Mouse (Mus musculus) cerebellum, adult 2 months (tissue): Measurements from ENCODE around the gene Usp36. TPM values are rescaled to one million over a fixed set of nuclear protein-coding genes. Genes with fewer than 3 reads are reported as not detected.

ENCODE experiments used
- DNase-seq, 2 experiments: peaks; one replicate each; pipeline ENCODE4 v3.0.0; 2021
- H3K27ac ChIP-seq: fragments of 200-500 bp; 2 replicates; pipeline ENCODE4 v1.5.1; 2012; ENCODE audit warnings: low read length, control low read depth, inconsistent platforms; ENCODE audit not compliant: insufficient read depth
- H3K27me3 ChIP-seq: fragments of 200-500 bp; 2 replicates; pipeline ENCODE4 v1.6.1; 2012; ENCODE audit warnings: inconsistent platforms, mild to moderate bottlenecking, low read length, moderate library complexity; ENCODE audit not compliant: control insufficient read depth, insufficient read depth
- H3K4me1 ChIP-seq: fragments of 200-500 bp; 2 replicates; pipeline ENCODE4 v1.6.1; 2011; ENCODE audit warnings: low read length; ENCODE audit not compliant: control insufficient read depth, insufficient read depth
- H3K4me3 ChIP-seq: fragments of 200-500 bp; replicated peaks from 2 replicates; pipeline ENCODE3; 2011; ENCODE audit warnings: mild to moderate bottlenecking, low read depth, low read length, control low read depth; ENCODE audit not compliant: insufficient read depth
- CTCF ChIP-seq: fragments of 200-500 bp; IDR thresholded peaks from 2 replicates; pipeline ENCODE4 v1.5.1; 2011; ENCODE audit warnings: low read depth, mild to moderate bottlenecking, control low read depth, low read length, moderate library complexity, borderline replicate concordance; ENCODE audit not compliant: insufficient read depth
- POLR2A ChIP-seq: fragments of 200-500 bp; IDR thresholded peaks from 2 replicates; pipeline ENCODE4 v1.6.1; 2011; ENCODE audit warnings: low read length, control low read depth, borderline replicate concordance; ENCODE audit not compliant: insufficient read depth
- WGBS: fragments of 180-500 bp; shearing (Covaris S2); methylation state at CpG from one replicate; pipeline ENCODE4 v1.1.7; 2018; 5-methylcytosine and 5-hydroxymethylcytosine counted together
- polyA plus RNA-seq: library from polyadenylated mRNA; depleted of rRNA; stranded (reverse); fragments of >200 nt; gene quantifications from 2 replicates; pipeline ENCODE4 v1.2.3, GENCODE M21; 2012

Gene Usp36
- polyA plus RNA-seq, 1 experiment: 33.8 TPM

DNA sequence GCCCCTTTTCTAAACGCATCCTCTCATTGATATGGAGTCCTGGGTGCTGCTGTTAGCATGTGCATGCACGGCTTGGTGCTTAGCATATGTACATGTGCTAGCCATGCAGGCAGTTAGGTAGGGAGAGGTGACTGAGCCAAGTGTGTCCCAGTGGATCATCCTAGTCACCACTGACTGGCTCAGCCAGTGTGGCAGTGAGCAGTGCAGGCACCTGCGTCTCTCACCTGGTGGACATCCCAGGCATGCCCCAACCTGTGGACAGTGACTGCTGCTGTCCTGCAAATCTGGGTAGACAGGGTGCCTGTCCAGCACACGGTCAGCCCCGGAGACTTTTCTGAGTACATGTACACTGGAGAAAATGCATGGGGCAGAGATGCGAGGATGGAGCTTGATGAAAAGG, 38.5 kb upstream of the Usp36 start:
- no peak for DNase-seq
- WGBS: 93% methylated on average over 6 of the region's 6 CpGs
- H3K27ac ChIP-seq: no peak overlapping the region
- peaks cover 18% of the 10 kb centered on the region for H3K4me1 ChIP-seq
- TF ChIP-seq POLR2A: no peak
- TF ChIP-seq CTCF: no peak
- H3K4me3 ChIP-seq: no peak overlapping the region
- no peaks in the 10 kb centered on the region for H3K27me3 ChIP-seq

DNA sequence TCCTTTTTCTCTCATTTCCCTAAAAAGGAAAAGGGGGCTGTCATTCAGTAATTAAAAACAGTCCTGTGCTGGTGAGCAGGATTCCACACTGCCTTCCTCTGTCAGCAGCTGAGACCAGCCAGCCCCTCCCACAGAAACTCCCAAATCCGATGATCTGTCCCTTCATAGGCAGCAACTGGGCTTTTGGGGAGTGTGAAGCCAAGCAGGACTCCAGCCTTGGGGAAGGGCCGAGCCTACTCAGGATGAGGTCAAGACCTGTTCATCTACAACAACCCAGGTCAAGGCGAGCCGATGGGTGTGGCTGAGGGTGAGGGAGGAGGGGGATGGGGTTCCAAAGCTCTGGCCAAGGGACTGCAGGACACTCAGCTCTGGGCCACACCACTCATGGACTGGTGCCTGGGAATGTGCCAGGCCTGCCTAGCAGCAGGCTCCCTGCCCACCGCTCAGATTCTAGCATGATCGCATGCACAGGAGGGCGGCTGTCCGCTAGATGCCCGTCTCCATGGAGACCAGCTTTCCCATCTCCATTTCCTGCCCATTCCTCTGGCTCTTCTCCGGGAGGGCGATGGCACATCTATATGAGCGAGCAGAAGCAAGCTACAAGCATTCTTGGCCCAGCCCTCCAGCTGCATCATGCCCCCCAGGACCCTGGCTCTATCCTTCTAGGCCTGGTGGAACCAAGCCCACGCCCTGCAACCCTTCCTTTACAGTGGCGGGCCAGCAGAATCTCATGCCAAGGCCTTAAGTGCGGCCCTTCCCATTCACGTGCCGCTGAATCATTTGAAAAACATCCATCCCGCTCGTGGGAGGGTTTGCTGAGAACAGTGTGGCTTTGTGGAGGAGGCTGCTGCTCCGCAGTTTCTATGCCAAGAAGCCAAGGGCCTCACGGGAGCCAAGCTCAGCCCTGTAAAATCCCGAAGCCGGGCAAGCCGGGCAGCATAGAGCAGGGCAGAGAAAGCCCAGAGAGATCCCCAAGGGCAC, 37.2 kb upstream of the Usp36 start:
- peak overlapping the region; percentile 6 for H3K4me3 ChIP-seq
- TF ChIP-seq POLR2A (no peak), CTCF (no peak)
- peak; percentile 60 to 64 for DNase-seq
- H3K27ac ChIP-seq: peak overlapping the region; percentile 56; the same call in 1 of the 2 replicates
- no peaks in the 10 kb centered on the region for H3K27me3 ChIP-seq
- WGBS: 19% methylated on average over 24 of the region's 24 CpGs
- H3K4me1 ChIP-seq: peaks cover 15% of the 10 kb centered on the region

DNA sequence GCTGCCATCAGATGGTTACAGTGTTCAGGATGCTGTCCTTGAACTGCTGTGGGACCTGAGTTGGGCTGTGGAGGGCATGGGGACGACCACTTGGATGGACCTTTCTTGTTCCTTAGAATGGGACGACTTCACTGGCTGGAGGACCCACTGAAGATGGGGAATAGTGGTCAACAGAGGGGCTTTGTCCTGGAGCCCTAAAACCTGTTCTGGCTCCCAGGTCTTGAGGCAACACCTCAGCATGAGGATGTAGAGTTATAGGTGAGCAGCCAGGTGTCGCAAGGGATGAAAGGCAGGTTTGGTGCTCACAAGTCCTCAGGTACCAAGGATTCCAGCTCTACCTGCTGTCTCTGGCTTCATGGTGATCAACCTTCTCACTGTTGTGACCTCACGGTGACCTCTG, 36.4 kb upstream of the Usp36 start:
- H3K4me3 ChIP-seq: no peak overlapping the region
- H3K27ac ChIP-seq: no peak overlapping the region
- H3K27me3 ChIP-seq: no peaks in the 10 kb centered on the region
- no peak for DNase-seq
- H3K4me1 ChIP-seq: peaks cover 15% of the 10 kb centered on the region
- no peak for TF ChIP-seq CTCF
- TF ChIP-seq POLR2A: no peak
- 90% methylated on average over 4 of the region's 4 CpGs for whole genome bisulfite sequencing

DNA sequence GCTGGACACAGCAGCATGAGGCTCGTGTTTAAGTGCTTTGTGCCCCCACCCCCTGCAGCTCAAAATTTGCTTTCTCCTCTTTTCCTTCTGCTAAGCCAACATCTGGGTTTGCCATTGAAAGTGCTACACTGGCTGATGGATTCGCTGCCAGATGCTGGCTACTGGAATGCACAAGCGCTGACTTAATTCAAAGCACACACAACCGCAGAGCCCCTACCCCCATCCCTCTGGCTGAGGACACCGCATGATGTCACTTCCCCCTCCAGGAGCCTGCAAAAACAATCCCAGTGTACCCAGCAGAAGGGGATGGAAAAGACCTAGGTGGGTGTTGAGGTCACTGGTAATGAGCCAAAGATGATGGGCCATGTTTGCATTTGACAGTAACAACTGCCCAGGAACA, 34.5 kb upstream of the Usp36 start:
- no peak for DNase-seq
- Histone ChIP-seq H3K4me3 (no peak overlapping the region), H3K27ac (no peak overlapping the region), H3K4me1 (peaks cover 15% of the 10 kb centered on the region), H3K27me3 (no peaks in the 10 kb centered on the region)
- WGBS: 93% methylated on average over 5 of the region's 5 CpGs
- no peak for TF ChIP-seq CTCF
- TF ChIP-seq POLR2A: no peak

GRCm38 (mm10) chr11:118323974-118324373, 33.9 kb upstream of the Usp36 start:
- DNase-seq: no peak
- Histone ChIP-seq H3K4me1 (peaks cover 15% of the 10 kb centered on the region), H3K27ac (no peak overlapping the region), H3K4me3 (no peak overlapping the region), H3K27me3 (no peaks in the 10 kb centered on the region)
- 96% methylated on average over 5 of the region's 5 CpGs for WGBS
- no peak for TF ChIP-seq CTCF
- no peak for TF ChIP-seq POLR2A

DNA sequence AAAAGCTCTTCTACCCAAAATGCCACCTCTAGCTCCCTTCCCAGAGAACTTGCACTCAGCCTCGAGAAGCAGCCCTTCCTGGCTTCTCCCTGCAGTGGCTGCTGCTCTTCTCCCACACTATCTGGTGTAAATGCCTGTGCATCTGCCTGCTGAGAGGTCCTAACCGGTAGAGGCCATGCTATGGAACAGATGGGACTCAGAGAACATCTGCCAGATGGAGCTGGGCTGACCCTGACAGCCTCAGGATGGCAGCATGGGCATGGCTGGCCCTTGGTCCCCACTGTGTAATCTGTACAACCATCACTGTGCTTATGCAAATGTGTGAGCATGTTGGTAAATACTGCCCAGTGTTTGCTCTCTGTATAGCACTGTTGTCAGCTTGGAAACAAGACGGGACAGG, 32.6 kb upstream of the Usp36 start:
- no peak for DNase-seq
- Histone ChIP-seq H3K4me3 (no peak overlapping the region), H3K27ac (no peak overlapping the region), H3K27me3 (no peaks in the 10 kb centered on the region), H3K4me1 (peaks cover 9% of the 10 kb centered on the region)
- 39% methylated on average over 3 of the region's 3 CpGs for WGBS
- TF ChIP-seq POLR2A (no peak), CTCF (no peak)

- whole genome bisulfite sequencing: 79% methylated on average over 4 of the region's 4 CpGs
- H3K4me1 ChIP-seq: peaks cover 3% of the 10 kb centered on the region
- H3K4me3 ChIP-seq: no peak overlapping the region
- DNase-seq: no peak
- H3K27ac ChIP-seq: no peak overlapping the region
- no peaks in the 10 kb centered on the region for H3K27me3 ChIP-seq
- no peak for TF ChIP-seq POLR2A
- no peak for TF ChIP-seq CTCF
Measured at GRCm38 (mm10) chr11:118321971-118322370, 31.9 kb upstream of the Usp36 start.

- DNase-seq: no peak
- TF ChIP-seq POLR2A: no peak
- TF ChIP-seq CTCF: no peak
- H3K4me1 ChIP-seq: 0 out of 2 replicates have a peak, but pooled peaks cover under 1% of the 10 kb centered on the region
- H3K4me3 ChIP-seq: no peak overlapping the region
- H3K27ac ChIP-seq: no peak overlapping the region
- 79% methylated on average over 7 of the region's 7 CpGs for WGBS
- H3K27me3 ChIP-seq: no peaks in the 10 kb centered on the region
Measured at GRCm38 (mm10) chr11:118321500-118321899, 31.5 kb upstream of the Usp36 start.
